Mouse (Mus musculus) spleen, adult 18-20 months (tissue): ENCODE results near the gene Ptbp1.

Experiments used
- DNase-seq, 2 experiments: peaks; one replicate each; pipeline ENCODE4 v3.0.0; 2022; ENCODE audit warnings: mixed read lengths in 2 of 2

The Ptbp1 gene

DNA sequence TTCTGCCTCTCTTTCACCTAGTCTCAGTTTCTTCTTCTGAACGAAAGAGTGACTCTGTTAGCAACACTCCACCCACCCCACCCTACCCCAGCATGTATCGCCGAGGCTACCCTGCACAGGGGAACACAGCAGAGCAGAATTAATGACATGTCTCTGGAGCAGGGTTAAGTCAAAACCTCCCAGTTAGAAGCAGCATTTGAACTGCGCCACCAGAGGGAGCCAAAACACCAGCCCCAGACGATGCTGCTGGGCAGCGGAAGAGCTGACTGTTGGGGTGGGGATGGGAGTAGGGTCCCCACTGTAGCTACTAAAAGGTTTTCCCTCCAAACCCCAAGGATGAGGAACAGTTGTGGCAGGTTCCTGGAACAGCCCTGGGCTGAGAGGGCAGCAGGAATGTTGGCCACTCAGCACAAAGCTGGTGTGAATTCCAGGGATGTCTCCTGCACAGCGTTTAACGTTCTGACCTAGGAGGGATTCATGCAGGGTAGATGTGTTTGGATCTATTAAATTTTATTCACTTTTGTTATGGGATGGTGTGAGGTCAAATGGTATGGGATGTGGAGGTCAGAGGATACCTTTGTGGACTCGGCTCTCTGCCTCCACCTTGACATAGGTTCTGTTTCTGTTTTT is 19.3 kb upstream of the Ptbp1 start:
- peak; percentile 63 to 81 for DNase-seq

DNA sequence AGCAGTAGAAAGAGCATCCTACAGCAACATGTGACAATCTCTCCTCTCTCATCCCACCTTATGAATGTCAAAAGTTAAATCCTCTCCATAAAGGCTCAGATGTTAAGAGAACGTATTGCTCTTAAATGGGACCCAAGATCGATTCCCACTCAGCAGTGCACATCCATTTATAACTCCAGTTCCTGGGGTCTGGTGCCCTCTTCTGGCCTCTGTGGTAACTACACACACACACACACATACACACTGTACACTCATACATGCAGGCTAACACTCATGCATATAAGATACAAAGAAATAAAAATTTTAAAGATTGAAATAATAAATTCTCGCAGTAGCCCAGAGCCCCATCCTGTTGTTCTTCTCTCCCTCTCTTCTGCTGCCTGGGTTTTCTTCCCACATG is 17.3 kb upstream of the Ptbp1 start:
- DNase-seq = no peak

DNA sequence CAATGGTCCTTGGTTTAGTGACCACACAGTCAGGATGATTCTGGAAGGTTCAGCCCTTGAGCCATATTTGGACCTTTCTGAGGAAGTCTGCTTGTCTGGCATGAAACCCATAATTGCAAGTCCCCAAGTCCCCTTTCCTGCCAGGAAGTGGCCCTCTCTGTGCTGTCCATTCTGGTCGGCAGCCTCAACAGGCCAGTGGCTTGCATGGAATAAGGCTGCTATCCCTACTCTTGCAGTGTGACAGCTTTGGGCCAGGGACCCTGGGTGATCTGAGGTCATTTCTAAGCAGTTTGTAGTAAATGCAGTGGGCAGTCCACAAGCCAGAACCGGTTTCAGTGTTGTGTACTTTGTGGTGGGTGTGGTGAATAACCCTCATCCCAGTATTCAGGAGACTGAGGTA is 16.1 kb upstream of the Ptbp1 start:
- DNase-seq = no peak

DNA sequence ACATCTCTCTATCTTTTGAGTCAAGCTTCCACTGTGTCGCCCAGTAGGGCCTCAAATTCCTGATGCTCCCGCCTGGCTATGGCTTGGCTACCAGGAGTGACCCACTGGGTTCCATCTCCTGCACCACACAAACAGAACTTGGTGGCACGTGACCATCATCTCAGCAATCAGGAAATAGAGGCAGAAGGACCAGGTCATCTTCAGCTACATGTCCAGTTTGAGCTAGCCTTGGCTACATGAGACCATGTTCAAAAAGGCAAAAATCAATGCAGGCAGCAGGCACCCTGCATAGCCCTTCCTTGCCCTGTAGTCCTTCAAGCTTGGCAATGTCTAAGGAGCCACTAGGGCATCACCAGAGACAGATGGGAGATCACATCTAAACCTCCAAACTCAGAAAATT is 14.1 kb upstream of the Ptbp1 start:
- no peak for DNase-seq

DNA sequence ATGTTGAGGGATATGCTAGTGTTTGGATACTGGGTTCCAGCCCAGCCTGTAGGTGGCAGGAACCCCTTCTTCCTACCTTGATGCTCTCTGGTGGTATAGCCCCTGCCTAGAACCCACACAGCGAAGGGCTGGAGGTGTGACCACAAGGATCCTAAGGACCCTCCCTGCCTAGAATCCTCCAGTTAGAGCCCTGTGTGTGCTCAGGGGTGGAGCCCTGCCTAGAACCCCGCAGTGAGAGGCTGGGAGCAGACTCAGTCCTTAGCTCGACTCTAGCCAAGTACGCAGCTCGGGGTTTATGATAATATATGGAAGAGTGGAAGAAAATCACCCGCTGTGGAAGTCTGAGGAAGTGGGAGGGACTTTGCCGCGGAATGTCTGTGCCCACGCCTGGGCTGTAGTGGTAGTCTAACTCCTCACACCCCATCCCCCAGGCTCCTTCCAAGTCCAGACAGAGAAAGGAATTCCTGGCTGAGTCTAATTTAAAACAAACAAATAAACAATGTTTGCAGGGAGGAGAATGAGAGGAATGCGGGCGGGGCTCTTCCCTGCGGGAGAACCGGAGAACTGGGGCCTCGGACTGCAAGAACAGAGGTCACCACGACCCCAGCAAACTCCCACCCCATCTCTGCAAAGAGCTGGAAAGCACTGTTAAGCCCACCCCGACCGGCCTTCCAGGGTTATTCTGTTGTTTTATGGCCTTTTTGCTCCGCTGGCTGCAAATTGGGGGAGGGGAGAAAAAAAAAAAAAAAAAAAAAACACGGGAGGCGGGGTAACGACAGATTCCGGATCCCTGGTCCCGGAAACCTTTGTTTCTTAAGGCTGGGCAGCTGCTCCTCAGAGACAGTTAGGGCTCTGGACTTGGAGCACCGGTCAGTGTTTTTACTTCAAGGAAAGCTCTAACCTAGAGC is 13.3 kb upstream of the Ptbp1 start:
- no peak for DNase-seq

DNA sequence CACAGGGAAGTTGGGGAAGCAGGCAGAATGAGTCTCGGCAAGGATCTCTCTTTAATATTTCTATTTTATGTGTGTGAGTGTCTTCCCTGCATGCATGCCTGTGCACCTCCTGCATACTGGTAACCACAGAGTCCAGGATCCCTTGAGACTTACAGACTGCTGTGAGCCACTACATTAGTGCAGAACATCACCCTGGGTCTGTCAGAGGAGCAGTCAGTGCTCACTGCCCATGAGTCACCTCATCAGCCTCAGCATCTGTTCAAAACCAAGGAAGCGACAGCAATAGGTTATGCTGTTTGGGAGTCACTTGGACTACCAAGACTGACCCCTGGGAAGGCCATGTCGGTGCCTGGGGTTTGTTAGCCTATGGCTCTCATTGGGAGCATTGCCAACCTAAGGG is 11.9 kb upstream of the Ptbp1 start:
- DNase-seq = no peak

DNA sequence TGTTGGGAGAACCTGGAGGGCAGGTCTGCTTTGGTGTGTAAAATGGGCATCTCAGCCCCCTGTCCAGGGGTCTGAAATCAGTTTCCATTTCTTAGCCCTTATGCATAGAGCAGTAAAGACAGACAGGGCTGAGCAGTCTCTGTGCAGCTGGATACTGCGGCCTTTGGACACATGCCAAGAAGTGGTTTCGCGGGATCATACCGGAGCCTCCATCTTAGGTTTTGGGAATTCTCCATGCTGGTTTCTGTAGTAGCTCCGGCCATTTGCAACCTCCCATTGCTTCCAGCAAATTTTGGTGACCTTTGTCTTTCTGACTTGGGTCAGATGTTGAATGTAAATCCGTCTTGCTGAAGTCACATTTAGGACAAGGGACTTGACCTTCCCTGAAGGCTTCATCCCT is 10.8 kb upstream of the Ptbp1 start:
- DNase-seq = no peak

DNA sequence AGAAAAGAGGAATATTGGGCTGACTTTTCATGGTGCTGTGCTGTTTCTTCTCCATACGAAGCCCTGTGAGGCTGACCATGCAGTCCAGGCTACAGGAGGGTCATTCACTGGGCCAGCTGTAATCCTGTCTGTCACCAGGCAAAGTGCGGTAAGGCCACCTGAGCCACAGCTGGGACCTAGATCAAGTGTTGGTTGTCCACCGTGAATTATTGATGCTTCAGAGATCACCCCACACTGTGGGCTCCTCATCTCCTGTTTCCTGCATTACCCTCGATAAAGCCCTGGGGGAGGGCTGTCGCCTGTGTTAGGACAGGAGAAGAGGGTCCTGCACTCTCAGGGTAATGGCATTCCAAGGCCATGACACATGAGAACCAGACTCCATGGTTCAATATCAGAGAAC is 7.7 kb upstream of the Ptbp1 start:
- DNase-seq = no peak

DNA sequence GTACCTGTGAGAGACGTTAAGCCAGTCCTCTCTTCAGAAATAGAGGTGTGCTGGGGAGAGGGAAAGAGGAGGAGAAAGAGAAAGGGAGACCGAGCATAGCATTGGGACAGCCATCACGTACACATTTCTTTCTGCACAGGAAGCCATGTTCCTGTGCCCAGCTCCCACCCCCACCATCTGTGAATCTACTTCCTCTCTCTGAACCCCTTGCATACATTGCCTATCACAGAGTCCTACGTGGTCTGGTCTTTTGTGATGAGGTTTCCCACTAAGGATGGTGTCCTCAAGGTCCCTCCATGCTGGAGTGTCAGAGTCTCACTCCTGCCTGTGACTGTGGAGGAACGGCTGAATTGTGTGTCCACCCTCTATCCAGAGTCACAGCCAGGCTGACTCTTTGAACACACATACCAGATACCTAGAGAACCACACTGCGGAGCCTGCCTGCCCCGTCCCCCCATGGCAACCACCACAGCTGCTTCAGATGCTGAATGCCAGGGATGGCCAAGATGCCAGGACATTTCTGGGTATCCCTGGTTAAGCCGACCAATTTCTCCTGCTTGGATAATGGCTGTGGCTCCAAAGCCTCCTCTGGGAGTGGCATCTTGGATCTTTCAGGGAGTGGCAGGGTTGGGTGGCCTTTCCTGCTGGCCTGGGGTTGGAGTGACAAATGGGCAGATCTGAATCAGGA is 4.1 kb upstream of the Ptbp1 start:
- DNase-seq = peak in 1 of 2 experiments; percentile 9

DNA sequence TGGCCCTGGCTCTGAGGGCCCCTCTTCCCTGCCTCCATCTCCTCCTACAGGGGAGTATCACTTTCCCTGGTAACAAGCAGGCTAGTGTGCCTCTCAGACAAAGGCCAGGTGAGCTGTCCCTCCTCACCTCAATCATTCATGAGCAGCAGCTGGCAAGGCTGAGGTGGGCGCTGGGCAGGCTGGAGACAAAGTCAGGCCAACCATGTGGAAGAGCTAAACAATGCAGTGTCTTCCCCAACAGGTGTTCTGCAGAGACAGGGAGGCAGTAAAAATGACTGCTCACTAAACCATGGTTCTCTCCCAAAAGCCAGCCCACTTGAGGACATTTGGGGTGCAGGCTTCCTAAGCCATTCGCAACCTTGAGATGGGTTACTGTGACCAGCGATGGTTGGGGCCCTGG is 2.6 kb upstream of the Ptbp1 start:
- no peak for DNase-seq

DNA sequence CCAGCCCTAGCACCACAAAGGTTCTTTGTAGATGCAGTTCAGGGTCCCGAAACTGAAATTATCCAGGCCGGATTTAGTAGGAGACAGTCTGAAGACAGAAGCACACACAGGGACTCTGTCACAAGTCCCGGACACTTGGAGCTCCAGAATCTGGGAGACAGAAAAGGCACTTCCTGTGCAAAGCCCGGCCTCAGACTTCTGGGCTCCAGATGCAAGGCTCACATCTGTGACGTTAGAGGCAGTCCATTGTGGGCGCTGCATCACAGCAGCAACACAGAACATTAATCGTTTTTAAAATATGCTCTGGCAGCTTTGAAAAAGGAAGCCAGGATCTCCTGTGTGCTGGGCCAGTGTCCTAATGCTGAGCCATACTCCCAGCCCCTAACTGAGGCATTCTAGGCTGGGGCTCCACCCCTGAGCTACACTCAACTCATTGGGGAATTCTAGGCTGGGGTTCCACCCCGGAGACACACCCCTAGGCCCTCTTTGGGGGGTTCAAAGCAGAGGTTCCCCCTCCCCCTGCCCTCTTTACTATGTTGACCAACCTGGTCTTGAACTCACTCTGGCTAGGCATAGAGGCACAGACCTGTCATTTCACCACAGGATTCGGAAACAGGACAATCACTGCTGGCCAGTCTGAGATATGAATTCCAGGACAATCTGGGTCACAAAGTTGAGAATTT is 2.0 kb upstream of the Ptbp1 start:
- no peak for DNase-seq

DNA sequence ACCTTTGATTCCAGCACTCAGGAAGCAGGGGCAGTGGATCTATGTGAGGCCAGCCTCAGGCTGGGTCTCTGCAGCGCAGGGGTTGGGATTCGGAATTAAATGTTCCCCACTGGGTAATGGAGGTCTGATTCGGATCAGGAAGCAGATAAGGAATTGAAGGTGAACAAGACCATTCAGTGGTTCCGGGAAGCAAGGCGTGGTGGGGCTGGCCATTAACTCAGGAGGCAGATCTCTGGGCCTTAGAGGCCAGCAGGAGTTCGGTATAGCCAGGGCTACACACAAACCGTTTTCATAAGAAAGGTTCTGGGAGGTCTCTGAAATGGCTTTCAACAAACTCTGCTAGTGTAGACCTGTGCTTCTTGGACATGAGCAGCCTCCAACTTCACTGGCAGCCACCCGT is 1.4 kb upstream of the Ptbp1 start:
- no peak for DNase-seq

DNA sequence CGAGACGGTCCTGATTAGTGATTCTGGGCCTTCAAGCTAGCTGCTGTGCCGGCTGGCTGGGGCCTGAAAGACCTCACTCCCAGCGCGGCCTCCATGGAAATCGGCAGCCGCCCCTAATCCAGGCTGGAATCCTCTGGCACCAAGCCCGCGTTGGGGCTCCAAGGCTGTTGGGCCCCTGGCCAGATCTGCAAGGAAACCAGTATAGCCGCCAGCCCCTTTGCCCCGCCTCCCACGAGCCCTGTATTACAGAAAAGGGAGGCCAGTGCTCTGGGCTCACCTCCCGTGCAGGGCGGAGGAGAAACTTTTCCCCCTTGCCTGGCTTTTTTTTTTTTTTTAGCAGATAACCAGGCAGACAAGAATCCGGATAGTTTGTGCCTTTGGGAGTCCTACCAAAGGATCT is 835 bp upstream of the Ptbp1 start:
- DNase-seq = peak; percentile 65 to 72

DNA sequence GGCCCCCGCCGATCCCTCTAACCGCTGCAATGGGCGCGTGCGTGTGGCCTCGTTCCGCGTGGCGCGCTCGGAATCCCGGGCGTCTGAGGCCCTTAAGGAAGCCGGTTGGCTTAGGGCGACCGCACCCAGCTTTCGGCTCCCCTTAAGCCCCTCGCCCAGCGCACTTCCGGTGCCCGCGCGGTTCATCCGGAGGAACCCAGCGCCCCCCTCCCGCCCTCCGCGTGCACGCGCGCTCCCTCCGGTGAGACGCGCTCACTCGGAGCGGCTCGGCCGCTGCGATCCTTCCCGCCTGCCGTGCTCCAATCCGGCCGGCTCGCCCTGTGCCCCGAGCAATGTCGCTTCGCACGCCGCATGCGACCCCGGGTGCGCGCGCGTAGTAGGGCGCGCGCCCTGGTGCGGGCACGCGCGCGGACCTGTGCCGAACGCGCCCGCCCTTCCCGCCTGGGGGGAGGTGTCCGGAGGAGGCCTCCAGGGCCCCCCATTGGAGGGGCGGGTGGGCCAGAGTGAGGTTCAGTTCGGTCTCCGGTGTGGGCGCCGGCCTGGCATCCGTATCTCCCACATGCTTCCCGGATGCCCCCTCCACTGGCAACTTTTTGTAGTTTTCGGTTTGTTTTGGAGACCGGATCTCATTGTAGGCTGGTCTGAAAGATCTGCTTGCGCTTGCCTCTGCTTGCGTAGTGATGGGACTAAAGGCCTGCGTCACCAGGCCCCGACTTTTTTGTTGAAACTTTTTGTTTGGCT is 744 bp downstream of the Ptbp1 start:
- peak; percentile 68 to 75 for DNase-seq

DNA sequence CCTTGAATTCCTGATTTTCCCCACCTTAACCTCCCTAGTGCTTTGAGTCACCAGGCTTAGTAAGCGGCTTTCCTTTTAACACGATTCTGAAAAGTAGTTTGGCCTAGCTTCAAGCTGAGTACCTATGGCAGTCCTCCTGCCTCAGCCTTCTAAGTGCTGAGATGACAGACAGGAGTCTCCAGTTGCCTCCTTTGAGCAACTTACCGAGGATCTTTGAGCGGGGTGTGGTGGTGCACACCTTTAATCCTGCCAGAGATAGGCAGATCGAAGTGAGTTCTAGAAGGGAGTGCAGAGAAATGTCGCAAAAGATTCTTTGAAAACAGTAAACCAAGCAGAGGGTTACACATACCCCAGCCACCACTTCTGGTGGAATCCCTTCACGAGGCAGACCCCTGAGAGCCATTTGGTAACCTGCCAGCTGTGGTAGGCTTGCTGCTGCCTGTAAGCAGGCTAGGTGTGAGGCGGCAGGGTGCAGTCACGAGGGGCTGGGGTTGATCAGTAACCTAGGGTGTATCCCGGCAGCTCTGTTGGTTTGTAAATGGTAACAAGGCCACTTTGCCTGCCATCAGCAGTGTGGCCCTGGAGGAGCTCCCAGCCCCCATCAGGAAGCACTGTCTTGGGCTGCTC is 1.4 kb downstream of the Ptbp1 start:
- peak in 1 of 2 experiments; percentile 19 for DNase-seq

DNA sequence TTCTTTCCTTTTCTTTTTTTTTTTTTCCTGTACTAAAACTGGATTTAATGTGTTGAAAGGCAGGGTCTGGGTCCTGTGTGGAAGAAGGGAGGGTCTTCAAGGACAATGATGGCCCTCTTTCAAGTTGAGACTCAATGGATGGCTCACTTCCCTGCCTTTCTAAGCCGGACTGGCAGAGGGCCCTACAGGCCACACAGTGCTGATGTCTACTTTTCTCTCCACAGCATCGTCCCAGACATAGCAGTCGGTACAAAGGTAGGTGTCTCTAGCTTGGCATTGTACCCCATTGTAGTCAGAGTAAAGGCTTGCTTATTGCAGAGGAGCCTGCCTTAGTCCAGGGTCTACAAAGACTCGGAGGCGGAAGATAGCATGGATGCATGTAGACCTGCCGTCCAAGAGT is 2.1 kb downstream of the Ptbp1 start:
- no peak for DNase-seq

DNA sequence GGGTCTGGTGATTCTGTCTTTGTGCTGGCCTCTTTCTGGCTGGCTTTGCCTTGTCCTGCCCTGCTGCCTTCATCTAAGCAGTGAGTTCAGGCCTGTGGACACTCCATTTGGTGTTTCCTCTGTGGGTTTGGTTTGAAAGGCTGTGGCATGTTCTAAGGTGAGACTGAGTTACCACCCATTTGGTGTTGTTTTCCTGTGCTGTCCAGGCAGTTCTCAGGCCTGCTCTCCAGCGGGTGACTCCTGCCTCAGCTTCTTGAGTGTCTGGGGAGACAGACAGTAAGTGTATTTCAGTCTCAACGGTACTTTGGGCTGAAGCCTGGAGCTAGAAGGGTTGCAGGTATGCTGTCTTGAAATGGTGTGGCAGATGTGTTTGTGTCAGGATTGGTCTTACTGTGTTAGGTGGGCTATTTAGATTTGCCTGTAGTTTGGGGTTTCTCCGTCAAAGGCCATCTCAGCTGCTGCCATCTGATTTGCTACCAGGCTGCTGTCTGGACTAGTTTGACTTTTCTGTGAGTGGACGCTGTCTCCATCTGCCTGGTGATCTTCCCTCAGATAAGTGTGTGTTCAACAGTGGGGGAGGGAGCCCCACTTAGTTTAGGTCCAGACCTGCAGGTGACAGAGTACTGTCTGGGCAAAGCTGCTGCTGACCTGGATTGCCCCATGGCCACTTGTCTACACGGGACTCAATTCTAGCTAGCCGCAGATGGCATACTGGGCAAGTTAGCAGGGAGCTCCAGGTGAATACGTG is 2.7 kb downstream of the Ptbp1 start:
- DNase-seq = no peak

DNA sequence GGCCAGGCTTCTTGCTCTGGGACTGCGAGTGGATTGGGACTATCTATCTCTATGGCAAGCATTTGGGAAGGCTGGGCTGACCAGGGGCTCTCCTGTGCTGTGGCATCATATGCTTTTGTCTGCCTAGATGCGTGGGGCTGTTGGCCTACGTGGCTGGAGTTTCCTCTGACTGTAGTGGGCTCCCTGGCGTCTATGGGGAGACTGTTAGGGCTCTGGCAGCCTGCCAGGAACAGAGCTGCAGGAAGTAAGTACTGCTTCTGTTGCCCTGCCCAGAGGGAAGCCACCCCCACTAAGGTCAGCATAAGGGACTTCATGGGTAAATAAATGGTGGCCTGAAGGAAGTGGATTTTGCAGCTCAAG is 3.2 kb downstream of the Ptbp1 start:
- peak; percentile 62 to 71 for DNase-seq

DNA sequence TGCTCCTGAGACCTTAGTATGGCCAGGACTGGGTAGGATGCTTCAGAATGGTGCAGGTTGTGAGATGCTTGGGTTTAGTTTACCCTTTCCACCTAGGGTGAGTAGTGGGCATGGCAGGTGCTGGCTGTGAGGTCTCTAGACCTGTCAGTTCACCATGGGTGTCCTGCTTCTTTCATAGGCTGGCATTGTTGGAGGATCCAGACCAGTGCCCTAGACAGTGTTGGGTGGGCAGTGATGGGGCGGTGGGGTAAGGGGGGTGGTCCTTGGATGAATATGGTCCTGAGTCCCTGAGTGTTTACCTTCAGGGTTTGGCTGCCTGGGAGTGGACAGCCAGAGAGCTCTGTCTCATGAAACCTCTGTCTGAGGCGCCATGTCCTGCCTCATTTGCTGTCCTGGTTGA is 3.7 kb downstream of the Ptbp1 start:
- no peak for DNase-seq

DNA sequence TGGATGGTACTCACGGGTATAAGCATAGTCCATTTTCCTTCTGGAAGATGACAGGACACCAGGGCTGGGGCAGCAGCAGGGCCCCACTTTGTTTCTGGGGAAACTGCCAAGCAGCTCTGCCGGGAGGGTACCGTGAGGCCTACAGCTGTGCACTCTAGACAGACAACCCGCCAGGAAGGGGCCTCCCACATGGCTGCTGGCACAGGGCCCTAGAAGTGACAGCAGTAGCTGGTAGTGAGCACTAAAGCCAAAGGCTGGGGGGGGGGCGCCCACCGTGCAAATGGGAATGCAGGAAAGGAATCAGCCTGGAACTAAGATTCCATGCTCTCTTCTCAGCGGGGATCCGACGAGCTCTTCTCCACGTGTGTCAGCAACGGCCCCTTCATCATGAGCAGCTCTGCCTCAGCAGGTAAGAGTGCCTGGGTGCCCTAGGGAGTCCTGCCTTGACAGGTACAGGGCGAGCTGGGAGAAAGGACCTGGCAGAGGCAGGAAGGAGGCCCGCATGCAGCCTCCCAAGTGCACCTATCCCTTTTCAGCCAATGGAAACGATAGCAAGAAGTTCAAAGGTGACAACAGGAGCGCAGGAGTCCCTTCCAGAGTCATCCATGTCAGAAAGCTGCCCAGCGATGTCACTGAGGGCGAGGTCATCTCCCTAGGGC is 4.3 kb downstream of the Ptbp1 start:
- DNase-seq = peak in 1 of 2 experiments; percentile 26

DNA sequence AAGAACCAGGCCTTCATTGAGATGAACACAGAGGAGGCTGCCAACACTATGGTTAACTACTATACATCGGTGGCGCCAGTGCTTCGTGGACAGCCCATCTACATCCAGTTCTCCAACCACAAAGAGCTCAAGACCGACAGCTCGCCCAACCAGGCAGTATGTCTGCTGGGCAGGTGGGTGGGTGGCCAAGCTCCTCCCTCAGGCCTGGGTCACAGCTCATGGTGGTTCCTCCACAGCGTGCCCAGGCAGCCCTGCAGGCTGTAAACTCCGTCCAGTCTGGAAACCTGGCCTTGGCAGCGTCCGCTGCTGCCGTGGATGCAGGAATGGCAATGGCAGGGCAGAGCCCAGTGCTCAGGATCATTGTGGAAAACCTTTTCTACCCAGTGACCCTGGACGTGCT is 4.9 kb downstream of the Ptbp1 start:
- no peak for DNase-seq
